Mouse (Mus musculus) limb, embryonic 13.5 days (tissue): ENCODE data around the gene Adgrv1. TPM values are rescaled to one million over a fixed set of nuclear protein-coding genes. Genes with fewer than 3 reads are reported as not detected.

Source experiments
- ATAC-seq: fragments of 200-750 bp; cut with Nextera tagmentation; 2 replicates; pipeline ENCODE4 v1.8.0; 2017; ENCODE audit warnings: low read depth, moderate number of reproducible peaks, moderate TSS enrichment; ENCODE audit not compliant: low FRiP score
- H3K27ac ChIP-seq: fragments of 300-500 bp; sonication (generic); 2 replicates; pipeline ENCODE4 v1.5.1; 2015; ENCODE audit warnings: inconsistent platforms, mild to moderate bottlenecking, moderate library complexity
- H3K27me3 ChIP-seq: fragments of 300-500 bp; sonication (generic); 2 replicates; pipeline ENCODE4 v1.6.1; 2015; ENCODE audit warnings: mild to moderate bottlenecking, inconsistent platforms
- H3K36me3 ChIP-seq: fragments of 300-500 bp; sonication (generic); 2 replicates; pipeline ENCODE4 v1.6.1; 2015; ENCODE audit warnings: inconsistent platforms, mild to moderate bottlenecking, moderate library complexity
- H3K4me1 ChIP-seq: fragments of 300-500 bp; sonication (generic); 2 replicates; pipeline ENCODE4 v1.6.1; 2015; ENCODE audit warnings: inconsistent platforms
- H3K4me2 ChIP-seq: fragments of 300-500 bp; sonication (generic); replicated peaks from 2 replicates; pipeline ENCODE4 v1.6.1; 2015; ENCODE audit warnings: inconsistent platforms, mild to moderate bottlenecking, moderate library complexity
- H3K4me3 ChIP-seq: fragments of 300-500 bp; sonication (generic); 2 replicates; pipeline ENCODE4 v1.5.1; 2015; ENCODE audit warnings: moderate library complexity, mild to moderate bottlenecking, inconsistent platforms
- H3K9ac ChIP-seq: fragments of 300-500 bp; sonication (generic); 2 replicates; pipeline ENCODE4 v1.6.1; 2015; ENCODE audit warnings: mild to moderate bottlenecking, inconsistent platforms
- H3K9me3 ChIP-seq: fragments of 300-500 bp; sonication (generic); 2 replicates; pipeline ENCODE4 v1.6.1; 2016; ENCODE audit warnings: inconsistent platforms
- WGBS: fragments of 180-500 bp; shearing (Covaris S2); methylation state at CpG from one replicate; pipeline ENCODE4 v1.1.7; 2015; 5-methylcytosine and 5-hydroxymethylcytosine counted together
- polyA plus RNA-seq: library from polyadenylated mRNA; unstranded; fragments of >200 nt; fragmentation: Nextera tagmentation; extraction: Ambion mirVana; gene quantifications from 2 replicates; pipeline ENCODE4 v1.2.1, GENCODE M21; 2015

Gene Adgrv1
- polyA plus RNA-seq, 1 experiment from 2014 or later = 0.89 TPM

- H3K4me3 ChIP-seq = no peak overlapping the region
- H3K27me3 ChIP-seq = no peaks in the 10 kb centered on the region
- no peak overlapping the region for H3K9ac ChIP-seq
- H3K4me2 ChIP-seq = no peak overlapping the region
- H3K27ac ChIP-seq = no peak overlapping the region
- 0 out of 2 replicates have a peak, but pooled peaks cover 3% of the 10 kb centered on the region for H3K4me1 ChIP-seq
- 82% methylated on average over 4 of the region's 4 CpGs for WGBS
- H3K36me3 ChIP-seq = no peaks in the 10 kb centered on the region
- ATAC-seq = no peak
- no peaks in the 10 kb centered on the region for H3K9me3 ChIP-seq
Measured at GRCm38 (mm10) chr13:81381835-81382234, 251.1 kb downstream of the Adgrv1 start.

DNA sequence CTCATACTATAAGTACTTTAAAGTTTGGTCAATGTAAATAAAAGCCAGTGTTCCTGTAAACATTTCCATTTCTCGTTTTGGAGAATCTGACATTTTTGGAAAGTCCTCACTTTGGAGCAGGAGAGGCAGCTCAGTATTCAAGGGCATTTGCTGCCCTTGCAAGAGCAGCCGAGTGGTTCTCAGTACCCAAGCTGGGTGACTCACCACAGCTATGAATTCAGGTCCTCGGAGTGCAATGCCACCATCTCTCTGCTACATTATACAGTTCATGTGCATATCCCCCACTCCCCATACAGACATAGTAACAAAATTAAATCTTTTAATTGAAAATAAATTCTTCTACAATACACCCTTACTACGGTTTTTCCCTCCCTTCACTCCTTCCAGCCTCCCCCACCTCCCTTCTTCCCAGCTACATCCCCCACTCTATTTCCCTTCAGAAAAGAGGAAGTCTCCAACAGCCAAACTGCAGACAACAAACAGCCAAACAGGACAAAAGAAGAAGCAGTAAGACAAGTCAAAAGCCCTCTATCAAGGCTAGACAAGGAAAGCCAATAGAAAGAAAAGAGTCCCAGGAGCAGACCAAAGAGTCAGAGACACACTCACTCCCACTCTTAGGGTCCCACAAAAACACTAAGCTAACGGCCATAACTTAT is 262.0 kb downstream of the Adgrv1 start:
- Histone ChIP-seq H3K27ac (no peak overlapping the region), H3K4me3 (no peak overlapping the region), H3K36me3 (no peaks in the 10 kb centered on the region), H3K4me2 (no peak overlapping the region), H3K9ac (no peak overlapping the region), H3K27me3 (no peaks in the 10 kb centered on the region), H3K9me3 (no peaks in the 10 kb centered on the region), H3K4me1 (no peaks in the 10 kb centered on the region)
- no peak for ATAC-seq
- WGBS = 77% methylated on average over 5 of the region's 5 CpGs

GRCm38 (mm10) chr13:81370196-81370595 is 262.8 kb downstream of the Adgrv1 start:
- Histone ChIP-seq H3K27me3 (no peaks in the 10 kb centered on the region), H3K9me3 (no peaks in the 10 kb centered on the region), H3K27ac (no peak overlapping the region), H3K4me1 (no peaks in the 10 kb centered on the region), H3K36me3 (no peaks in the 10 kb centered on the region), H3K9ac (no peak overlapping the region), H3K4me3 (no peak overlapping the region), H3K4me2 (no peak overlapping the region)
- WGBS = 91% methylated on average over 6 of the region's 6 CpGs
- ATAC-seq = no peak

GRCm38 (mm10) chr13:81369564-81369963 is 263.4 kb downstream of the Adgrv1 start:
- Histone ChIP-seq H3K36me3 (no peaks in the 10 kb centered on the region), H3K4me2 (no peak overlapping the region), H3K9ac (no peak overlapping the region), H3K27me3 (no peaks in the 10 kb centered on the region), H3K27ac (no peak overlapping the region), H3K4me1 (no peaks in the 10 kb centered on the region), H3K9me3 (no peaks in the 10 kb centered on the region), H3K4me3 (no peak overlapping the region)
- ATAC-seq = no peak; the same call in 1 of the 2 replicates
- 76% methylated on average over 2 of the region's 2 CpGs for WGBS

GRCm38 (mm10) chr13:81368987-81369386 is 264.0 kb downstream of the Adgrv1 start:
- ATAC-seq = no peak
- WGBS = 79% methylated on average over 4 of the region's 4 CpGs

DNA sequence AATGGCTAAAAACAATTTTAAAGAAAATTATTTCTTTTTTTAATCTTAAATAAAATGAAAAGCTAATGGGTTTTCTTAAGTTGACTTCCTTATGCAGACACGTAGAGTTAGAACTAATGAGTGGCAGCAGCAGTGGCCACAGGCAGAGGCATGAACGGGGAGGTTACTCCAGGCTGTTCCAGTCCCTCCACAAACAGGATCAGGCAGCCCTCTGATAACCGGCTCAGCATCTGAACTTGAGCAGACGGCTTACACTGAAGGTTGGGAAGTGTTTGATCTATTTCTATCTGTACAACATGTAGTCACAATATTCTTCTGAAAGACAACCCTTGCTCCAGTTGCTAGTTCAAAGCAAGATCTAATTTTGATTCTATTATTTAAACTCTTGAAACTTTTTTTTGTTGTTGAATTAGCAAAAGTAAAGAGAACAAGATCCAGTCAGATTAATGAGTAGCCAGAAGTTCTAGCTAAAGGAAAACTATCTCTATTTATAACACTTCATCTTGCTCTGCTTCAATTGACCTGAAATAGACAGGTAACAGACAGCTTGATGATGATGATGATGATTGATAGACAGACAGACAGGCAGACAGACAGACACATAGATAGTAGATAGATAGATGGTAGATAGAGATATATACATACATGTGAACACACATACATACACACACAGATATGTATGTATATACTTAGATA is 265.1 kb downstream of the Adgrv1 start:
- Histone ChIP-seq H3K4me1 (no peaks in the 10 kb centered on the region), H3K4me2 (no peak overlapping the region), H3K36me3 (no peaks in the 10 kb centered on the region), H3K27ac (no peak overlapping the region), H3K27me3 (no peaks in the 10 kb centered on the region), H3K4me3 (no peak overlapping the region), H3K9me3 (no peaks in the 10 kb centered on the region), H3K9ac (no peak overlapping the region)
- ATAC-seq = no peak
- 59% methylated on average over 4 of the region's 4 CpGs for WGBS

More at GRCm38 (mm10) chr13:81368987-81369386, 264.0 kb downstream of the Adgrv1 start:
- H3K9me3 ChIP-seq = no peaks in the 10 kb centered on the region
- H3K9ac ChIP-seq = no peak overlapping the region
- H3K27ac ChIP-seq = no peak overlapping the region
- H3K4me3 ChIP-seq = no peak overlapping the region
- no peaks in the 10 kb centered on the region for H3K27me3 ChIP-seq
- H3K4me2 ChIP-seq = no peak overlapping the region
- no peaks in the 10 kb centered on the region for H3K4me1 ChIP-seq
- no peaks in the 10 kb centered on the region for H3K36me3 ChIP-seq

DNA sequence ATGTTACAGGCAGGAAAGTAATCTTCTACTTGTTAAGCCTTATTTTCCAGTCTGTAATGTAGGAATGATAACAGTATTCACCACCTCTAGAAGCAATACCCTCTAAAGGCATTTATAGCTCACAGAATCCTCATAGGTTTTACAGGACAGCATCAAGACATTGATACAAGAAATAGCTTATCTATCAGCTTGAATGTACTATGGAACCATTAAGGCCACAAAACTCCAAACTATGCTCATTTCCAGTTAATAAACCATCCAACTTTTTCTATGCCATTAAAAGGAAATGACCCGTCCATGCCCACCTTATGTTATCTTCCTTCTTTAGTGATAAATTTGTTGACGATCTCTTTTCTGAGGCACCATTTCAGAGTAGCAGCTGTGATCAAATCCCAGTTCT is 272.6 kb downstream of the Adgrv1 start:
- Histone ChIP-seq H3K4me1 (no peaks in the 10 kb centered on the region), H3K27me3 (no peaks in the 10 kb centered on the region), H3K27ac (no peak overlapping the region), H3K36me3 (no peaks in the 10 kb centered on the region), H3K9ac (no peak overlapping the region), H3K4me3 (no peak overlapping the region), H3K4me2 (no peak overlapping the region), H3K9me3 (no peaks in the 10 kb centered on the region)
- no peak for ATAC-seq
- WGBS = 82% methylated on average over 2 of the region's 2 CpGs

DNA sequence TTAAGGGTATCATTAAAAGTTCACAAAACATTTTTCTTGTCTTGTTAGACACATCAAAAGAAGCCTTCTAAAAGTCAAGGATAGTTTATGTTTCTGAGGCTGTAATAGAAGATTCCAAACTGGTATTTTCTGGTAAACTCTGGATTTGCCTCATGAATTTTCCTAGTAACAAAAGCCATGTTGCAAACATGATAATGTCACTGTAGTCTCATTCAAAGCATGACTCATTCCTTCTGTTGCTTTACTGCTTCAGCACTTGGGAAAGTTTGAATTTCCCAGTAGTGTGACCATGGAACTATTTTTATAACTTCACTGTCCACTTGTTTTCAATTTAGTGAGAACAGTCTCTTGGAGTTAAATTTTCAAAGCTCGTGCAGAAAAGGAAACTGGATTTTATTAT is 274.2 kb downstream of the Adgrv1 start:
- no peak for ATAC-seq
- no peaks in the 10 kb centered on the region for H3K27me3 ChIP-seq
- no peak overlapping the region for H3K9ac ChIP-seq
- no peaks in the 10 kb centered on the region for H3K36me3 ChIP-seq
- no peak overlapping the region for H3K4me3 ChIP-seq
- H3K27ac ChIP-seq = no peak overlapping the region
- WGBS = 31% methylated on average over 1 of the region's 1 CpGs
- no peaks in the 10 kb centered on the region for H3K9me3 ChIP-seq
- H3K4me2 ChIP-seq = no peak overlapping the region
- H3K4me1 ChIP-seq = no peaks in the 10 kb centered on the region

DNA sequence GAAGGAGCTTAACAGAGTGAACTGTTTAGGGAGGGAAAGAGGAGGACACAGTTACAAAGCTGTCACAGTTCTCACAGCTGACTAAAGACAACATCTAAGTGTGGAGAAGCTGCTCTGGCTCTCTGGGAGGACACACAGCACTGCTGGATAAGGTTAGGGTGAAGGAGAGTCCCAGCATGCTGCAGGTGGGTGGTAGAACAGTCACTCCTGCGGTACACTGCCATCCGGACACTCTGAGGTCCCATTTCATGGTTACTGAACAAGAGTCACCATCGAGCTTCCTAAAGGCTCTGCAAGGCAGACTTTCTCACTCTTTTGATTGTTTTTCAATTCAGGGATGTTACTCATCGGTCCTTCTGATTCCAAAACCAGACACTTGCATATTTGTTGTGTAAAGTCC is 274.6 kb downstream of the Adgrv1 start:
- Histone ChIP-seq H3K4me2 (no peak overlapping the region), H3K4me3 (no peak overlapping the region)
- WGBS = 82% methylated on average over 4 of the region's 4 CpGs

DNA sequence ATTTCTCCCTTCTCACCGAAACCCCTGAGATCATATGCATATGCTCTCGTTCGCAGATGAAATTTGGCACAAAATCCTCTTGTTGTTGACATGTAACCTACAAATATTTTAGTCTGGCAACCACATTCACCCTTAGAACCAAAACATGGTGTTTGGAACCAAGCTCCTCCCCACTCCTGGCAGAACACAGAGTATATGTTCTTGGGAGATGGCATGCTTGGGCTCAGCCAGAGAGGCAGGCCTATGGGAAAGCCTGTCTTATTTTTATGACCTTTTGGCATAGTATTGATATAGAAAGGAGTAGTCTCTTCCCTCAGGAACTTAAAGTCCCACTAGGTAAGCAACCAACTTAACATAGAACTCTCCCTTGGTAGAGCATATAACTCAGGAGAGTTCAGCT is 275.7 kb downstream of the Adgrv1 start:
- Histone ChIP-seq H3K4me3 (no peak overlapping the region), H3K9me3 (no peaks in the 10 kb centered on the region), H3K36me3 (no peaks in the 10 kb centered on the region), H3K9ac (no peak overlapping the region), H3K4me2 (no peak overlapping the region), H3K27ac (no peak overlapping the region), H3K4me1 (no peaks in the 10 kb centered on the region), H3K27me3 (no peaks in the 10 kb centered on the region)
- ATAC-seq = no peak
- 94% methylated on average over 3 of the region's 3 CpGs for WGBS

More for the DNA sequence above, 274.6 kb downstream of the Adgrv1 start:
- H3K27me3 ChIP-seq = no peaks in the 10 kb centered on the region
- no peaks in the 10 kb centered on the region for H3K36me3 ChIP-seq
- H3K9me3 ChIP-seq = no peaks in the 10 kb centered on the region
- no peak overlapping the region for H3K9ac ChIP-seq
- no peaks in the 10 kb centered on the region for H3K4me1 ChIP-seq
- ATAC-seq = no peak
- H3K27ac ChIP-seq = no peak overlapping the region

- Histone ChIP-seq H3K9me3 (no peaks in the 10 kb centered on the region), H3K27ac (no peak overlapping the region), H3K4me3 (no peak overlapping the region), H3K4me2 (no peak overlapping the region), H3K9ac (no peak overlapping the region), H3K36me3 (no peaks in the 10 kb centered on the region), H3K4me1 (no peaks in the 10 kb centered on the region; the same call in 1 of the 2 replicates), H3K27me3 (no peaks in the 10 kb centered on the region)
- 86% methylated on average over 5 of the region's 5 CpGs for WGBS
- ATAC-seq = no peak
Measured at GRCm38 (mm10) chr13:81354587-81354986, 278.4 kb downstream of the Adgrv1 start.

DNA sequence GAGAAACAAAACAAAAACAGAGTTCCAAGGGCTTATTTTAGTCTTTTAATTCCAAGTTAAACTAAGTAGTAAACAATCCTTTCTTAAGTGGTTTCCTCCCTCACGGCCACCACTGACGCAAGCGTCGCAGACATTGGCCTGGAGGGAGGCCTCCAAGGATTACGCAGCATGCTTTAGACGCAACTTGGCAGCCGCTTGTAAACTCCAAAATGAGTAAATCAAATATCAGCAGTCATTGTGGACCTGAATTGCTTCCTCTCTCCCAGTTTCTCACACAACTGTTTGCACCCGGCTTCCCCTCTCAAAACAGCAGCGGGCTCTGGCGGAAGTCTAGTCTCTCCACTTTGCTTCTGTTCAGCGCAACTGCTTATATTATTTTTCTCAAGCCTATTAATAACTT is 280.7 kb downstream of the Adgrv1 start:
- Histone ChIP-seq H3K27me3 (no peaks in the 10 kb centered on the region), H3K27ac (no peak overlapping the region), H3K9ac (no peak overlapping the region), H3K4me2 (peak overlapping the region; percentile 34), H3K9me3 (no peaks in the 10 kb centered on the region), H3K36me3 (no peaks in the 10 kb centered on the region), H3K4me1 (no peaks in the 10 kb centered on the region; the same call in 1 of the 2 replicates), H3K4me3 (no peak overlapping the region)
- 49% methylated on average over 11 of the region's 11 CpGs for WGBS
- ATAC-seq = peak; percentile 28; the same call in 1 of the 2 replicates
